Mouse (Mus musculus): ENCODE measurements around the gene Igsf8.

- TF ChIP-seq POLR2A (IDR thresholded peaks at IDR 0.05; ENCODE audit: insufficient read depth, low read depth, low read length) (no peak), CTCF (IDR thresholded peaks at IDR 0.05) (no peak), EP300 (IDR thresholded peaks at IDR 0.05; ENCODE audit: insufficient read depth, low read depth, low read length) (no peak)
Observed at GRCm38 (mm10) chr1:172319346-172319745, 57.9 kb downstream of the Igsf8 start.
